Mouse (Mus musculus) heart, postnatal 4 days (tissue): ENCODE results near the gene Gda. TPM values are rescaled to one million over a fixed set of nuclear protein-coding genes. Genes with fewer than 3 reads are reported as not detected.
A peak's percentile ranks its signal among the peaks of the same experiment; 100 is the strongest.

Experiments
- DNase-seq: peaks from one replicate; pipeline ENCODE4 v3.0.0; 2021
- total RNA-seq, 2 experiments: library from RNA; stranded (reverse); gene quantifications; 2 replicates each; pipeline ENCODE4 v1.2.3; 2021

Gda gene
- 1 to 10 TPM; 1.2 to 2.9 TPM for total RNA-seq

GRCm38 (mm10) chr19:21473345-21473744 is at the start of gene Gda:
TSS of gene Gda (minus strand) at chr19:21473445.
- no peak for DNase-seq

GRCm38 (mm10) chr19:21520280-21520679 is 47.0 kb upstream of the Gda start:
- DNase-seq: no peak

- peak; percentile 62 for DNase-seq
These were observed 36.9 kb upstream of the Gda start for GRCm38 (mm10) chr19:21510116-21510515.

- DNase-seq: peak; percentile 35
These were observed 34.5 kb upstream of the Gda start for GRCm38 (mm10) chr19:21507561-21508232.

- DNase-seq: no peak
These were observed 33.9 kb upstream of the Gda start for GRCm38 (mm10) chr19:21507133-21507532.

DNA sequence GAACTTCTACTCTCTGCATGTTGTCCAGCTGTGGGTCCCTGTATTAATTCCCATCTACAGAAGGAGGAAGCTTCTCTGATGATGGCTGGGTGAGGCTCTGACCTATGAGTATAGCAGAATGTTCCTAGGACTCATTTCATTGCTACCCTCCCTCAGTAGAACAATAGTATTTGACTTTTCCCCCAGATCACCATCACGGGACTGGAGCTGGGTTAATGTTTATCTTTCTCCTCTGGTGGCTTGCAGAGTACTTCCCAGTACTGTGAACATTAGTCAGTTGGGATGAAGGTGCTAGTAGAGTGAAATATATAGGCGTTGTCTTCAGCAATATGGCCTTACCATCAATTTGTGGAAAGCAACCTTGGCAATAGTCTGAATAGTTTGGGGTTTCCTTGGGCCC is 31.5 kb upstream of the Gda start:
- DNase-seq: no peak

DNA sequence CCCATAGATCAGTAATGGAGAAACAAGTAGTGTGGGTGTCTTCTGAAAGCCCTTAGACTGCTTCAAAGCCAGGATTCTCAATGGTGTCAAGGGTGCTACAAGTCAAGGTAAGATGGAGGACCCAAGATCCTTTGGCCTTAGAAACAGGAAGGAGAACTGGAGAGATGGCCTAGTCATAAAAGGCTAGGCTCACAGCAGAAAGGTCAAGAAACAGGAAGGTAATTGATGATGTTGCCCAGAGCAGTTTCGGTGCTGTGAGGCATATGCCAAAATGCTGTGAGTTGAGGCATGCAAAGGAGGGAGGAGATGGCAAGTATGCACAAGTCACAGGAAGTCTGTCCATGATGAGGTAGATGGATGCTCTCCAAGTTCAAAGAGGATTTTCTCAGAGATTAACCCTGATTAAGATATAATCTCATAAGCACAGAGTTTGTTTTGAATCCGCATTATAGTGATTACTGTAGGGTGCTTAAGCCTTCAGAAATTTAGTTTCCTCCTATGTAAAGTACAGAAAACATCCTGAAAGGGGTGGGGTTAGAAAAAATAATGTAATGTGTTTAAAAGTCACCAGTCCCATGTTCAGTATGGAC is 26.2 kb upstream of the Gda start:
- no peak for DNase-seq

- no peak for DNase-seq
These were observed 22.6 kb upstream of the Gda start for GRCm38 (mm10) chr19:21495817-21496216.

- no peak for DNase-seq
These were observed 20.7 kb upstream of the Gda start for GRCm38 (mm10) chr19:21493807-21494521.

- DNase-seq: no peak
These were observed 18.1 kb upstream of the Gda start for GRCm38 (mm10) chr19:21491391-21491790.

DNA sequence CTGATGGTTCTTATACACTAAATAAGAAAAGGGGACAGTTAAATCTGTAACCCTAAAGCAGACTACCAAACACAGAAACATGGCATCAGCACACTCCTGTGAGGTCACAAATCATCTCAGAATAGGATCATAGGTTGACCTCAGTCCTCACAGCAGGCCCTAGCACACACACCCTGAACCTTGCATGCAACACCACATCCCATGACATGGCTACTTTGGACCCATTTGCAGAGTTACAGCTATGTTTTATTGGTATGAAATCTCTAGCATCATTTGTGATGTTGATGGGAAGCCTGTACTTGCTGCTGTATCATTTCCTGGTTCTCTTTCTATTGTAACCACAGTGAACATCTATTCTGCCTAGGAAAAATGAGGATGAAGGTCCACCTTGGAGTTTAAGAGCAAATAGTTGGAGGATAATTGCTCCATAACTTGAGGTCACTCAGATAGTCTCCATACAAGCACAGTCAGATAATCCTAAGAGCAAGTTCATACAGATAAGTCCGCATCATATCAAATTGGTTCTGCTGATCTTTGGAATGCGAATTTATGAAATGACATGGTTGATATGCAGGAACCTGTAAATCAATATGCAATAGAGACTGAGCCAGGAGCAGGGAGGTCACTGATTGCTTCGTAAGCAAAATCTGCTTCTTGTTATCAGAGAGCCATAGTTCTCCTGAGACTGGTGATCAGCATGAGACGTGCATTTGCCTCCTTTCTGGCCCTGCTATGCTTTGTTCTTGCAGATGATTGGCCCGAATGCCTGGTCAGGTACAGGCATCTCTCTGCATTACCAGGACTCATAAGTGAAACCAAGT is 14.1 kb upstream of the Gda start:
- DNase-seq: no peak

DNA sequence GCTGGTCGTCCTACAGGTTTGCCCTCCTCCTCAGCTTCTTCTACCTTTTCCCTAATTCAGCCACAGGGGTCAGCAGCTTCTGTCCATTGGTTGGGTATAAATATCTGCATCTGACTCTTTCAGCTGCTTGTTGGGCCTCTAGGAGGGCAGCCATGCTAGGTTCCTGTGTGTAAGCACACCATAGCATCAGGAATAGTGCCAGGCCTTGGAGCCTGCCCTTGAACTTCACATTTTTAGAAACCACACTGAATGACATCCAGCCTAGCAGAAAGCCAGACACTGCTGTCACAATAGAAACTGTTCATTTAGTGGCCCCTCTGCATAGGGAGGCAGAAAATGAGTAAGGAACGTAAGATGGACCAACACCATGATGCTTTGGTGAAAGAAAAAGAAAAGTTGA is 8.9 kb upstream of the Gda start:
- no peak for DNase-seq

- no peak for DNase-seq
These were observed 7.8 kb upstream of the Gda start for GRCm38 (mm10) chr19:21481031-21481430.

DNA sequence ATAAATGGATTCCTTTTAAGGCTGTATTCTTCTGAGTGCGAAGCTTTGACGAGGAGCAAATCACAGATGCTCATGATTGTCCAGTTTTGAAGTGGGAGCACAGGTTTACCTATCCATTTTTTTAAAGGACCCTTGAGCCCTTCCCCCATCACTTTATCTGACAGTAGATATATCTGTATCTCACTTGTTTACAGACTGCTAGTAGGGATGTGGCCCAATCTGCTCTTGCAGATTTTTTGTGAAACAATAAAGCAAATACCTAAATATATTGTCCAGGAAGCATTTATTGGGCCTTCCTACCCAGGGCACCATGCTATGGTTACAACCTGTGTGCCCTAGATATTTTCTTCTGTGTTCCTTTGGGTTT is 6.8 kb upstream of the Gda start:
- DNase-seq: no peak

DNA sequence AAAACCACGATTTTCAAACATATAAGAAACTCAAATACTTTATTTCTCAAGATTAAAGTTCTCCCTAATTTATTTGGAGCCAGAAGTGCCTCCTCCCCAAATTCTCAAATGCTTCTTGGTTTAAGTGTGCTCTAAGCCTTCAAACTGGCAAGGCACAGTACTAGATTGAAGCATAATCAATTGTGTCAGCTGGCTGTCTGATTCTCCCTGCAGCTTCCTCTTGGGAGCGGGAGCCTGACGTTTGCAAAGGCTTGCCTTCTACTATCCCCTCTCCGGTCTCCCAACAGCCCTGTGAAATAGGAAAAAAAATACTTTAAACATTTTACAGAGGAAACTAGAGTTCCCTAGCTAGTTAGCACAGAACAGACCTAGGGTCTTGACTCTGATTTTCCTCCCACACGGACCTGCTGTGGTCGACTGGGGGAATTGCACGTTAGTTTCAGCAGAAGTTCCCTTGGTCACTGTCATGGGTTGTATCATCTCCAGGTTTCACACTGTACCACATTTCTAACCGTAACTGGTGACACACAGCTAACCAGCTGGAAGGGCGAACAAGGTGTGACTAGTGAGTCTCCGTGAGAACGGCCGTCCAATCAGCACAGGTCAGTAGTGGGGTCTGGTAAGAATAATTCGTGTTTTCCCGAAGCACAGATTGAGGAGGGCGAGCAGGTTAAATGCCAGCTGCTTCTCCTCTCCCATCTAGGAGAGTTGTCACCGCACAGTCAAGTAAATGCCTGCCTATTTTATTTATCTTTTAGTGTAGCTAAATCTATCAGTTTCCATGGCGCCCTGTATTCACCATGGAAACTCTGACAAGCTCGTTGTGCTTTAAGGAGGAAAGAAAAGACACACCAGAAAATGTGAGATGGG is 6.2 kb upstream of the Gda start:
- no peak for DNase-seq

DNA sequence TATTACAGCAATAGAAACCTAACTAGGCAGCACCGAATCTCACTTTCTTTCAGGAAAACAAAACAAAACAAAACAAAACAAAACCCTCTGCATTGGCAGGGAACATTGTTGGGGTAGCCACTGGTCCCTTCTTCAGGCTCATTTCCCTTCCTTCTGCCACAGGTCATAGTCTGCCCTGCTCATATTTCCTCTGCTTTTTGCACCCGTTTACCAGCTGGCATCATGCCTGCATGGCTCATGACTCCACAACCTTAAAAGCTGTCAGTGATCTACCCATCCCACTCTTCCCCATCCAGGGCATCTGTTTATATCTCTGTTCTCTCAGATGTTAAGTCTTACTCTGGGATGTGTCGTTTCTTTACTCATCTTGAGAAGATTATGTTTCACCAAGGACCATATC is 5.3 kb upstream of the Gda start:
- DNase-seq: no peak

DNA sequence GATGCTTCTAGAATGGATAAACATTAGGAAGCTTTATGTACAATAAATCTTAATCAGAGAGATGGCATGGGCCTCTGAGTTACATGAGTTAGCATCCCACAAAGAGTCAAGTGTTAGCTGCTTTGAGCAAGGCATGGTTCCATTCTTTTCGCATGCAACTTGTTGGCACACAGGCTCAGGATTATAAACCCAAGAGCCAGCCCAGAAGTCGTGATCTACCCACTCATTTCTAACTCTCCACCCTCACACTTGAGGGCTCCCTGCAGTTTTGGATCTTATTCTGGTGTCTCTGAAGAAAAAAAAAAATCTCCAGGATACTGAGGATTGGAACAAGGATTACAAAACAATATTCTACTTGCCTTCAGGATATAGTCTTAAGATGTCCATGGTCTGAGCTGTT is 4.5 kb upstream of the Gda start:
- no peak for DNase-seq

DNA sequence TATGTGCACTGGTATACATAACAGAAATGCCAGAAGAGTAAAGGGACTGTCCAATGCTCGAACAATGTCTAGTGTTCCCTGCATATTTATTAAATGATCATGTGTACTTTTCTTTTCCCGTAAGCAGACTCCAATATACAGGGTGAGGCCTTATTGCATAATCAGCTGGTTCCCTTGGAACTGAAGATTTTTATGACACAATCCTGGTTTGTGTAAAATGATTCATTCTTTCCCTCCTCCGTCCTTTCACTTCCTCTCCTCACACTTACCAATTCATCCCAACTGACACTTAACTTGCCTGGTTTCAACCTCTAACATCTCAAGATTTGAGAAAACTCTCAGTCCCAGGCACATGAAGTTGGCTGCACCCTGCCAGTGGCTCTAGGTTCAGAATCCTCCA is 3.5 kb upstream of the Gda start:
- no peak for DNase-seq

DNA sequence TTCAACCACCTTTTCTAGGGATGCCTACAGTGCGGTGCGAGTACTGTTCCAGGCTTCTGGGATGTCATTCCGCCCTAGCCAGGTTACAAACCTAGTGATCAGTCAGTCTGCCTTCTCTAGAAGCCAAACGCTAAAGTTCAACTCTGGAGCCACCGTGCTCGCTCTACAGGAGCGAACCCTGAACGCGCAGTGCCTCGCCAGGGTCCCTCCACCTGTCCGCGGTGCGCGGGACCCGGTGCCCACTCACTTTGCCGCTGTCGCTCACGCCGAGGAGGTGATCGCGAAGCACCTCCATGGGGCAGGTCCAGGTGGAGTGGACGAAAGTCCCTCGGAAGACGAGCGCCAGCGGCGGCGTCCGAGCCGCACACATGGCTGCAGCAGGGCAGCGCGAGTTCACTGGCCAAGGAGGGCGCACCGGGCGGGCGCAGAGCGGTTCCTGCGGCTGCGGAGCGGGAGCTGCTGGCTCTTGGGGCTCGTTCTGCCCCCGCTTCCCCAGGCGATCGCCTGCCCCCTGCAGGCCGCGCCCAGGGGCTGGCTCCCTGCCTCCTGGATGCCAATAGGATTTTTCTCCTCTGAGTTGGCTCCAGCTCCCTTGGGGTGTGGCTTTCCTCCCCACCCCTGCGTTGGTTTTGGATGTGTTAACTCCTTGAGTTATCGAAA is 994 bp downstream of the Gda start:
- peak; percentile 72 for DNase-seq

- DNase-seq: no peak
These were observed 11.9 kb downstream of the Gda start for GRCm38 (mm10) chr19:21461221-21461960.

DNA sequence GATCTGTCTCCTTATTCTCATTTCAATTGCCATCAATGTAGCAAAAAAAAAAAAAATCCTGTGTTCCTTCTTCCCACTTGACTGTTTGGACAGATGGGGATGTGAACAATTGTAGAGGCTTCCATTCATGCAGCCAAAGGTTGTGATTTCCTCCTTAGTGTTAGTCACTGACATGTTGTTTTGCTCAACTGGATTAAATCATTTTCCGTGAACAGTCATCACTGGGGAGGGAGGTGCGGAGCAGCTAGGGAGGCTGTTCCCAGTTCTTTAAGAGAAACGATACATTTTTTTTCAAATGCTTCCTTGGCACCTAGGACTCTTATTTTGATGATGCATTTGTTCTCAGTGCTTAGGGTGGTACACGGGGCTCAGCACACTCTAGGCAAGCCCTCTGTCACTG is 15.8 kb downstream of the Gda start:
- no peak for DNase-seq
